Mouse (Mus musculus) ES-CJ7 (cell line): Measurements from ENCODE around the gene Proser2.

Experiments used
- DNase-seq: peaks from one replicate; pipeline ENCODE4 v3.0.0; 2011; ENCODE audit warnings: low read depth, low spot score

Proser2 gene

GRCm38 (mm10) chr2:6074891-6075529 lies 55.0 kb downstream of the Proser2 start:
- DNase-seq = peak; percentile 89

DNA sequence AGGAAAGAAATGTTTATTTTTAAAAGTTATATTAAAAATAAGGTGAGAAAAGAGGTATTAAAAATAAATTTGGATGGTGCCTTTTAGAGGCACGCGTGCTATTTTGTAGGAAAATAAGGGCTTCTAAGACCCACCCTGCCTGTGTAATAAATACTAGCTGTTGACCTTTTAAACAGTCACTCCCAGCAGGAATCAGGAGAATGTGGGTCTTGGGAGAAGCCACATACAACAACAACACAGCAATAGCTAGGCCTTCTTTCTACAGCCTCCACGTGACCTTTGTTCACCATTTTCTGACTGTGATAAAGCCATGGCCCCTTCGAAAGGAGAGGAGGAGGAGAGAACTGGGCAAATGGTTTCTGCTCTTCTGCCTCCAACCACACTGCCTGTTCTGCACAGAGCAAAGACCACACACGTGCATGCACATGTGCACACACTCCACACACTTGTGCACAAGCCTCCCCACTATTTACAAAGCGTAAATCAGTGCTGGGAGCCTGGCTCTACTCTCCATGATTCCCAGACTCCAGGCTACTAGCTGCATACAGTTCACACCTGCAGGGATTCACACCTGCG lies 57.2 kb downstream of the Proser2 start:
- no peak for DNase-seq

DNA sequence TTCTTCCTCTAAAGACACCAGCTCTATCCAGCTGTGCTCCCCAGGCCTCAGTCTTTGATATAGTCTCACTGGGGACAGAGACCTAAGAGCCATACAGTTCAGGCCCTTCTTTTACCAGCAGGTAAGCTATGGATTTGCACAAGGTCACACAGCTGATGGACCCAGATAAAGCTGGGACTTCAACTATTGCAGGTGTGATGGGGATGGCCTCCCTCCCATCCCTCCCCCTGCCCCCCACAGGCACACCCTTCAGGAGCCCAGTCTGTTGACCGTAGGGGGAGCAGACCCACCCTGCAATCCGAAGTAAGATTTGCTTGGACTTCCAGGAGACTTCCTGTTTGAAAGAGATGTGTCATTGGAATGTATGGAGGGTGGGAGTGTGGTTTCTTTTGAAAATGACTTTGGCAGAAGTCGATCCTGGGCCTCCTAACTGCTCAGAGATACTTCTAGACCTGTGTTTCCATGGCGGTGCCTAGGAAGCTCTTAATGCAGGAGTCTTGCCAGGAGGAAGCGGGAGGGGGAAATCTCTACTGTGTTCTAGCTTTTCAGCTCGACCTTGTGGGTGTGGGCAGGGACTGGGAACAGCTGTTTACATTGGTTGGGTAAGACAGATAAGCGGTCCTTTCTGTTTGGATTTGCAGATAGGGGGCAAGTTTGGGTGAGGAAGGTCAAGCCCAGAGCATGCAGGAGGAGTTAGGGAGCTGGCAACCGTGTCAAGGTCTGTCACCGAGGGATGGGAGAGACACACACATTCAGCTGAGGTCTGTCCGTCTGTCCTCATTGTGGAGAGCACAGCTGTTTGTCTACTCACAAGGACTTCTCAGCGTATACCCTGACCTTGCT lies 58.2 kb downstream of the Proser2 start:
- peak; percentile 86 for DNase-seq

DNA sequence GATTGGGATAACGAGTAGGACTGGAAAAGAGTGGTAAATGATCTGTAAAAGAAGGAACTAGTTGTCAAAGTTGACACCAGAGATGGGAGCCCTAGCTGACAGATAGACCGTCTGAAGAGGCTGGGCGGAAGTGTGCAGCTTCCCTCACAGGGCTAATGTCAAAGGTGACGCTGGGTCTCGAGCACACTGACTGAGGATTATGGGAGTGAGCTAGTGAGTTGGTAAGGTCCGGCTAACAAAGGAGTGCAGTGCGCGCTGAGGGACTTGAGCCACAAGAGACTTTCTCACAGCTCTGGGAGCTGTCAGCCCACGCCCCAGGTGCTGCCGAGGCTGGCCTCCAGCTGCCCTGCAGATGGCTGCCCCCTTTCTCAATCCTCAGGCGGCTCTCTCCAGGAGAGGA lies 59.1 kb downstream of the Proser2 start:
- DNase-seq = peak; percentile 47

DNA sequence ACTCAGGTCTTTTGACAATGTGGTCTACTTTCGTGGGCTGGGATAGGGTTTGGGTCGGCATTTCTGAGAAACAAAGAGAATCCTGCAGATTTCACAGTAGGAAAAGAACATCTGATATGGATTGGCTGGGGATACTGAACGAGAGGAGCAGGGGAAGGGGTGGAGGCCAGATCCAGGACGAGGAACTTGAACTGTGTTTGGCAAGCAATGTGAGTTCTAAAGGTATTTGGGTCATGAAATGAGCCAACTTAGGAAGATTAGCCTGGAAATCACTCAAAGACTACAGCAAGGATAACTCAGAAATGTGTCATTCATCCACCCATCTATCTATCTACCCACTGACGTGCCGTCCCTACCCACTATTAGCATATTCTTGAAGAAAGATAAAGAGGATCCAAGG lies 62.7 kb downstream of the Proser2 start:
- no peak for DNase-seq

DNA sequence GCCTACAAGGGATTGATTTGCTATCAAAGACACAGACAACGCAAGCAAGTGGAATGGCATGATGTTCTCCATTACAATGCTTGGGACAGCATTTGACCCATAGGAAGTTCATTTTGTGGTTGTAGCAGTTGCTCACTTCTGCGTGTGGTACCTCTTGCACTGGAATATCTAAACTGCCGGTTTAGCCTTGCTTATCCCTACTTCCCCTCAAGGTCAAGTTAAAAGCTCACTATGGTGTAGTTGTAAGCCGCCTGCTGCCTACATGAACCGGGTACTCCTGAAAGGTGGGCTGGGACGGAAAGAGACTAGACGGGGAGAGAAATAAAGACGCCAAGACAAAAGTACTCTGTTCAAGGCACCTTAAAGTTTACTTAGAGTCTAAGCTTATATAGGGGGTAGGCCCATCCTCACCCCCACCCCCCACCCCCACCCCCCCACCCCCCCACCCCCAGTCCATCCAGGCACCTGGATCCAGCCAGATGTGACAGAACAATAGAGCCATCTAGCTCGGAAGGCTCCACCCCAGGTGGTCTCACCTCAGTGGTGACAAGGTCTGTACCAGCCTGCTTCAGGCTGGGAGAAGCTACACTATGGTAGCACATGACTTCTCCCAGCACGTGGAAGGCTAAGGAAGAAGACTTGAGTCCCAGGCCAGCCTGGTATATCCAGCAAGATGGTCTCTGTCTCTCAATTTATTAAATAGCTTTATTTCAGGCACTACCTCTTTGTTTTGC lies 69.8 kb downstream of the Proser2 start:
- DNase-seq = peak; percentile 91

- DNase-seq = peak; percentile 74
These were observed 70.7 kb downstream of the Proser2 start for GRCm38 (mm10) chr2:6059291-6059690.

DNA sequence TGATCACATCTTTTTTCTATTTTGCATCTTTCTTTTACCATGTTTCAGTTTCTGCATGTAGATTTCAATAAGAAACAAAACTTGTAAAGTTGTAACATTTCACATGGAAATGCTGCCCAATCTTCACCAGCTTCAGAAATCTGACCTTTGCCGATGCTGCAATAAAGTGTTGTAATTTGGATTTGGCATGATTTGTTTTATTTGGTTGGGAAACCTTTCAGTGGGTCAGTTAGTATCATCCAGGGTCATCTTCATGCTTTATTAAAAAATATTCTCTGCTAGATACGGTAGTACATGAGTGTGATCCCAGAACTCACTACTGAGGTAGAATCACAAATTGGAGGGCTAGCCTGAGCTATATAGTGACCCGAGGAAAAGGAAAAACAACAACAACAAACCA lies 73.5 kb downstream of the Proser2 start:
- no peak for DNase-seq

GRCm38 (mm10) chr2:6055466-6055865 lies 74.5 kb downstream of the Proser2 start:
- DNase-seq = peak; percentile 52

- no peak for DNase-seq
These were observed 81.0 kb downstream of the Proser2 start for GRCm38 (mm10) chr2:6049018-6049417.

- DNase-seq = no peak
These were observed 81.4 kb downstream of the Proser2 start for GRCm38 (mm10) chr2:6048570-6048969.
